Comparison of ENCODE assay signal across 28 mouse cellular contexts in genomic region chr15:94558895-94559656, GRCm38 (mm10). TPM values are rescaled to one million over a fixed set of nuclear protein-coding genes. Genes with fewer than 3 reads are reported as not detected.
A peak's percentile ranks its signal among the peaks of the same experiment; 100 is the strongest.
DNase-seq lines count a peak whose midpoint lies in the region; ATAC-seq and TF ChIP-seq lines count a peak whose summit lies in the region.
"Had no signal": no experiment of that assay in that cellular context is flagged by ENCODE, and none has a peak within 500 bp of the region (broad histone marks: within the 10 kb centered on the region; RNA-seq: fewer than 3 reads in every experiment).

No protein-coding gene starts in this region.

- no peak overlapping the region for H3K27ac ChIP-seq in liver, adult 2 months (replicated peaks; ENCODE audit: insufficient read depth, low read depth, low read length)
- H3K27ac ChIP-seq in intestine, postnatal 0 days (ENCODE audit: low read depth, low read length), result peak overlapping the region; percentile 70
- no peak overlapping the region for H3K27ac ChIP-seq in stomach, embryonic 16.5 days (ENCODE audit: low read length)
- no peak overlapping the region for H3K27ac ChIP-seq in midbrain, embryonic 10.5 days (replicated peaks)
- no peak overlapping the region for H3K27ac ChIP-seq in left cerebral cortex, adult 2 months
- H3K27ac ChIP-seq: embryonic facial prominence, embryonic 10.5 days; embryonic facial prominence, embryonic 15.5 days; forebrain, embryonic 13.5 days; heart, embryonic 10.5 days; heart, embryonic 15.5 days; hindbrain, embryonic 13.5 days; limb, embryonic 10.5 days; limb, embryonic 15.5 days; lung, embryonic 15.5 days; midbrain, embryonic 12.5 days; neural tube, embryonic 12.5 days had no signal

- WGBS in liver, adult 2 months, result 49% methylated on average over 17 of the region's 17 CpGs
- WGBS in intestine, postnatal 0 days, result 43% methylated on average over 17 of the region's 17 CpGs
- WGBS in stomach, embryonic 16.5 days, result 61% methylated on average over 17 of the region's 17 CpGs
- 87% methylated on average over 17 of the region's 17 CpGs for WGBS in midbrain, embryonic 10.5 days

- TF ChIP-seq CTCF in liver, adult 2 months (IDR thresholded peaks at IDR 0.05; ENCODE audit: low read depth, low read length), result no peak
- no peak for TF ChIP-seq CTCF in intestine, postnatal 0 days (IDR thresholded peaks at IDR 0.05; ENCODE audit: low read depth)
- no peak for TF ChIP-seq CTCF in left cerebral cortex, adult 2 months (IDR thresholded peaks at IDR 0.05)

- no peaks in the 10 kb centered on the region for H3K4me1 ChIP-seq in liver, adult 2 months (ENCODE audit: control insufficient read depth, insufficient read depth, low read length)
- H3K4me1 ChIP-seq in intestine, postnatal 0 days (replicated peaks; ENCODE audit: control insufficient read depth, insufficient read depth, low read length), result no peaks in the 10 kb centered on the region
- H3K4me1 ChIP-seq in stomach, embryonic 16.5 days (ENCODE audit: control insufficient read depth, insufficient read depth, low read length), result no peaks in the 10 kb centered on the region
- no peaks in the 10 kb centered on the region for H3K4me1 ChIP-seq in midbrain, embryonic 10.5 days
- H3K4me1 ChIP-seq: embryonic facial prominence, embryonic 10.5 days; embryonic facial prominence, embryonic 15.5 days; forebrain, embryonic 13.5 days; heart, embryonic 10.5 days; heart, embryonic 15.5 days; hindbrain, embryonic 13.5 days; limb, embryonic 10.5 days; limb, embryonic 15.5 days; lung, embryonic 15.5 days; midbrain, embryonic 12.5 days; neural tube, embryonic 12.5 days had no signal

- H3K4me2 ChIP-seq in intestine, postnatal 0 days (replicated peaks; ENCODE audit: low read depth), result peak overlapping the region; percentile 41
- no peak overlapping the region for H3K4me2 ChIP-seq in stomach, embryonic 16.5 days (ENCODE audit: low read depth, low read length)
- H3K4me2 ChIP-seq: embryonic facial prominence, embryonic 15.5 days; forebrain, embryonic 13.5 days; heart, embryonic 15.5 days; hindbrain, embryonic 13.5 days; limb, embryonic 15.5 days; lung, embryonic 15.5 days; midbrain, embryonic 12.5 days; neural tube, embryonic 12.5 days had no signal

- H3K9ac ChIP-seq in liver, adult 2 months (ENCODE audit: low read depth, low read length), result no peak overlapping the region
- H3K9ac ChIP-seq in intestine, postnatal 0 days (ENCODE audit: low read depth, low read length), result no peak overlapping the region
- H3K9ac ChIP-seq in stomach, embryonic 16.5 days (ENCODE audit: low read length), result no peak overlapping the region
- H3K9ac ChIP-seq: embryonic facial prominence, embryonic 15.5 days; forebrain, embryonic 13.5 days; heart, embryonic 15.5 days; hindbrain, embryonic 13.5 days; limb, embryonic 15.5 days; lung, embryonic 15.5 days; midbrain, embryonic 12.5 days; neural tube, embryonic 12.5 days had no signal

- H3K9me3 ChIP-seq in intestine, postnatal 0 days (ENCODE audit: control insufficient read depth), result no peaks in the 10 kb centered on the region
- no peaks in the 10 kb centered on the region for H3K9me3 ChIP-seq in stomach, embryonic 16.5 days (replicated peaks; ENCODE audit: control insufficient read depth, low read length)
- H3K9me3 ChIP-seq in midbrain, embryonic 10.5 days (replicated peaks), result no peaks in the 10 kb centered on the region
- H3K9me3 ChIP-seq: embryonic facial prominence, embryonic 10.5 days; embryonic facial prominence, embryonic 15.5 days; forebrain, embryonic 13.5 days; heart, embryonic 10.5 days; heart, embryonic 15.5 days; hindbrain, embryonic 13.5 days; limb, embryonic 10.5 days; limb, embryonic 15.5 days; lung, embryonic 15.5 days; midbrain, embryonic 12.5 days; neural tube, embryonic 12.5 days had no signal

- H3K4me3 ChIP-seq in liver, adult 2 months (ENCODE audit: insufficient read depth, low read depth, low read length), result no peak overlapping the region
- H3K4me3 ChIP-seq in intestine, postnatal 0 days (ENCODE audit: low read depth, low read length), result 0 out of 2 replicates have a peak overlapping the region, but pooled peaks have one; percentile 4
- no peak overlapping the region for H3K4me3 ChIP-seq in stomach, embryonic 16.5 days (replicated peaks; ENCODE audit: low read length)
- no peak overlapping the region for H3K4me3 ChIP-seq in midbrain, embryonic 10.5 days
- no peak overlapping the region for H3K4me3 ChIP-seq in left cerebral cortex, adult 2 months
- H3K4me3 ChIP-seq: embryonic facial prominence, embryonic 10.5 days; embryonic facial prominence, embryonic 15.5 days; forebrain, embryonic 13.5 days; heart, embryonic 10.5 days; heart, embryonic 15.5 days; hindbrain, embryonic 13.5 days; limb, embryonic 10.5 days; limb, embryonic 15.5 days; lung, embryonic 15.5 days; midbrain, embryonic 12.5 days; myocyte; neural tube, embryonic 12.5 days had no signal

- intact Hi-C loops in left cerebral cortex, adult 2 months (cut with DNase I), result loop anchor here (1.0 to 10.0 kb wide), 2 partner anchors 42 to 1016 kb away; no protein-coding TSS in a partner anchor

- peak; percentile 85 for ATAC-seq in intestine, postnatal 0 days
- 0 out of 2 replicates have a peak, but pooled peaks have one; percentile 48 for ATAC-seq in stomach, embryonic 16.5 days (ENCODE audit: insufficient read depth, low FRiP score)
- ATAC-seq: forebrain, embryonic 13.5 days had no signal

- TF ChIP-seq POLR2A in liver, adult 2 months (IDR thresholded peaks at IDR 0.05; ENCODE audit: extremely low read depth, insufficient read depth, low read length), result no peak

- H3K36me3 ChIP-seq in liver, adult 2 months (ENCODE audit: control insufficient read depth, insufficient read depth, low read length), result peaks cover 24% of the 10 kb centered on the region
- H3K36me3 ChIP-seq in intestine, postnatal 0 days (ENCODE audit: control insufficient read depth, insufficient read depth), result peaks cover 36% of the 10 kb centered on the region
- no peaks in the 10 kb centered on the region; the same call in 1 of the 2 replicates for H3K36me3 ChIP-seq in stomach, embryonic 16.5 days (ENCODE audit: control insufficient read depth, insufficient read depth, low read length)
- no peaks in the 10 kb centered on the region for H3K36me3 ChIP-seq in midbrain, embryonic 10.5 days
- H3K36me3 ChIP-seq: embryonic facial prominence, embryonic 10.5 days; heart, embryonic 10.5 days; heart, embryonic 15.5 days; hindbrain, embryonic 13.5 days; limb, embryonic 10.5 days; limb, embryonic 15.5 days; lung, embryonic 15.5 days; midbrain, embryonic 12.5 days; neural tube, embryonic 12.5 days had no signal

- DNase-seq in liver, adult 2 months (ENCODE audit: extremely low read depth, low read depth, low spot score), result peak; percentile 16
- no peak for DNase-seq in liver
- peak; percentile 23 for DNase-seq in induced T-regulatory cell, adult 2 months (ENCODE audit: low read depth)
- no peak for DNase-seq in kidney, adult 11 months
- no peak for DNase-seq in midbrain, embryonic 10.5 days (ENCODE audit: low spot score)
- DNase-seq in left cerebral cortex, adult 2 months (ENCODE audit: extremely low spot score in 1 of 2, low spot score in 2 of 2), result no peak
- DNase-seq: adrenal gland, postnatal 36 days; cerebellum, adult 18-20 months; cerebellum, postnatal 10 days; gastrocnemius, postnatal 10 days; heart, postnatal 36 days; kidney, postnatal 14 days; right cerebral cortex, postnatal 4 days; thymus, postnatal 14 days had no signal

- no peaks in the 10 kb centered on the region for H3K79me2 ChIP-seq in liver, adult 2 months (ENCODE audit: control insufficient read depth, insufficient read depth, low read length)

- no peaks in the 10 kb centered on the region for H3K27me3 ChIP-seq in liver, adult 2 months (ENCODE audit: control insufficient read depth, insufficient read depth, low read length)
- no peaks in the 10 kb centered on the region for H3K27me3 ChIP-seq in intestine, postnatal 0 days (replicated peaks; ENCODE audit: control insufficient read depth, insufficient read depth, low read length)
- H3K27me3 ChIP-seq in stomach, embryonic 16.5 days (ENCODE audit: control insufficient read depth, insufficient read depth, low read length), result no peaks in the 10 kb centered on the region
- H3K27me3 ChIP-seq in midbrain, embryonic 10.5 days (ENCODE audit: low read depth, poor library complexity, severe bottlenecking), result no peaks in the 10 kb centered on the region
- H3K27me3 ChIP-seq: embryonic facial prominence, embryonic 15.5 days; forebrain, embryonic 13.5 days; heart, embryonic 15.5 days; hindbrain, embryonic 13.5 days; limb, embryonic 15.5 days; lung, embryonic 15.5 days; midbrain, embryonic 12.5 days; neural tube, embryonic 12.5 days had no signal

RNA-seq across cellular contexts. Expression of gene Irak4, which starts 15.6 kb away (rescaled TPM):
- total RNA-seq in liver, adult 2 months (2014; rRNA removed), result 6.0 and 6.9 TPM in 2 replicates
- 5.9 and 7.9 TPM in 2 replicates for polyA plus RNA-seq in liver, adult 2 months (2012; rRNA removed)
- polyA plus RNA-seq in intestine, postnatal 0 days (2015; fragmentation: Nextera tagmentation; extraction: Ambion mirVana), result 16.1 and 18.8 TPM in 2 replicates
- polyA plus RNA-seq in stomach, embryonic 16.5 days (2015; fragmentation: Nextera tagmentation; extraction: Ambion mirVana), result 15.2 and 16.0 TPM in 2 replicates
- 2.4 and 3.3 TPM in 2 replicates for polyA plus RNA-seq in midbrain, embryonic 10.5 days (2016; fragmentation: Nextera tagmentation; extraction: Ambion mirVana)
- total RNA-seq in left cerebral cortex, adult 2 months (2021), result 1 to 10 TPM; 1.5 to 1.6 TPM

RNA-seq across cellular contexts. Expression of gene Pus7l, which starts 15.7 kb away (rescaled TPM):
- total RNA-seq in liver, adult 2 months (2014; rRNA removed), result 0.92 and 1.1 TPM in 2 replicates
- 0.76 and 1.5 TPM in 2 replicates for polyA plus RNA-seq in liver, adult 2 months (2012; rRNA removed)
- 2.7 and 2.8 TPM in 2 replicates for polyA plus RNA-seq in intestine, postnatal 0 days (2015; fragmentation: Nextera tagmentation; extraction: Ambion mirVana)
- 7.7 and 8.9 TPM in 2 replicates for polyA plus RNA-seq in stomach, embryonic 16.5 days (2015; fragmentation: Nextera tagmentation; extraction: Ambion mirVana)
- 8.8 and 9.0 TPM in 2 replicates for polyA plus RNA-seq in midbrain, embryonic 10.5 days (2016; fragmentation: Nextera tagmentation; extraction: Ambion mirVana)
- 1 to 10 TPM; 3.0 to 3.1 TPM for total RNA-seq in left cerebral cortex, adult 2 months (2021)

RNA-seq across cellular contexts. Expression of gene Twf1, which starts 30.6 kb away (rescaled TPM):
- total RNA-seq in liver, adult 2 months (2014; rRNA removed), result 28.1 and 34.2 TPM in 2 replicates
- polyA plus RNA-seq in liver, adult 2 months (2012; rRNA removed), result 20.1 and 21.7 TPM in 2 replicates
- 121 and 122 TPM in 2 replicates for polyA plus RNA-seq in intestine, postnatal 0 days (2015; fragmentation: Nextera tagmentation; extraction: Ambion mirVana)
- polyA plus RNA-seq in stomach, embryonic 16.5 days (2015; fragmentation: Nextera tagmentation; extraction: Ambion mirVana), result 94.9 and 103 TPM in 2 replicates
- 91.0 and 104 TPM in 2 replicates for polyA plus RNA-seq in midbrain, embryonic 10.5 days (2016; fragmentation: Nextera tagmentation; extraction: Ambion mirVana)
- 10 to 100 TPM; 39.2 to 46.4 TPM for total RNA-seq in left cerebral cortex, adult 2 months (2021)

Comparison
In these comparisons a context has a peak if more than half of its experiments do, and no peak if none do; other contexts are left out.
1. DNase-seq: peak in liver, adult 2 months (single experiment) and induced T-regulatory cell, adult 2 months (single experiment); none in liver (single experiment), kidney, adult 11 months (single experiment), midbrain, embryonic 10.5 days (single experiment) and left cerebral cortex, adult 2 months (0 of 2).